Mouse (Mus musculus) left cerebral cortex, postnatal 25 days (tissue): ENCODE results near the gene Fnbp4. TPM values are rescaled to one million over a fixed set of nuclear protein-coding genes. Genes with fewer than 3 reads are reported as not detected.
A peak's percentile ranks its signal among the peaks of the same experiment; 100 is the strongest.

Experiments used
- DNase-seq, 2 experiments: peaks; one replicate each; pipeline ENCODE4 v3.0.0; 2022; ENCODE audit warnings: low spot score in 2 of 2, mixed read lengths in 1 of 2
- intact Hi-C: fragments of 180-260 bp; cut with DNase I; formaldehyde crosslinking; loops from one replicate; pipeline ENCODE4 v1.15.1; 2025
- total RNA-seq, 2 experiments: library from RNA; stranded (reverse); gene quantifications; 2 replicates each; pipeline ENCODE4 v1.2.3; 2021

The Fnbp4 gene
- 10 to 100 TPM; 50.3 to 52.0 TPM for total RNA-seq

- peak; percentile 98 to 100 for DNase-seq
- intact Hi-C loops = no loop called here
These were observed at the start of gene Fnbp4 for GRCm38 (mm10) chr2:90745053-90745678. Fnbp4 (plus strand) TSS chr2:90745370.

- intact Hi-C loops = loop anchor here (5.0 kb wide), 1 partner anchor 66 kb away; no protein-coding TSS in a partner anchor
- no peak for DNase-seq
These were observed 44.2 kb upstream of the Fnbp4 start for GRCm38 (mm10) chr2:90700943-90701342.

GRCm38 (mm10) chr2:90708548-90708947, 36.6 kb upstream of the Fnbp4 start:
- no peak for DNase-seq
- intact Hi-C loops = no loop called here

GRCm38 (mm10) chr2:90715555-90716092, 29.5 kb upstream of the Fnbp4 start:
- intact Hi-C loops = no loop called here
- DNase-seq = no peak

- intact Hi-C loops = no loop called here
- no peak for DNase-seq
These were observed 27.8 kb upstream of the Fnbp4 start for GRCm38 (mm10) chr2:90717366-90717765.

GRCm38 (mm10) chr2:90717948-90718347, 27.2 kb upstream of the Fnbp4 start:
- intact Hi-C loops = no loop called here
- DNase-seq = no peak

GRCm38 (mm10) chr2:90726818-90727217, 18.4 kb upstream of the Fnbp4 start:
- intact Hi-C loops = loop anchor here (5.0 kb wide), 1 partner anchor 40 kb away; no protein-coding TSS in a partner anchor
- no peak for DNase-seq

GRCm38 (mm10) chr2:90735326-90735725, 9.8 kb upstream of the Fnbp4 start:
- intact Hi-C loops = no loop called here
- no peak for DNase-seq

GRCm38 (mm10) chr2:90738801-90739200, 6.4 kb upstream of the Fnbp4 start:
- intact Hi-C loops = no loop called here
- no peak for DNase-seq

GRCm38 (mm10) chr2:90739327-90739726, 5.8 kb upstream of the Fnbp4 start:
- intact Hi-C loops = no loop called here
- no peak for DNase-seq

- intact Hi-C loops = no loop called here
These were observed 5.2 kb upstream of the Fnbp4 start for GRCm38 (mm10) chr2:90739921-90740320.

GRCm38 (mm10) chr2:90744285-90745052, 701 bp upstream of the Fnbp4 start:
- intact Hi-C loops = no loop called here
- no peak for DNase-seq

More at GRCm38 (mm10) chr2:90739921-90740320, 5.2 kb upstream of the Fnbp4 start:
- no peak for DNase-seq

GRCm38 (mm10) chr2:90745740-90746537, 769 bp downstream of the Fnbp4 start:
- intact Hi-C loops = no loop called here
- DNase-seq = no peak

GRCm38 (mm10) chr2:90746538-90746865, 1.3 kb downstream of the Fnbp4 start:
- intact Hi-C loops = no loop called here
- DNase-seq = no peak

- intact Hi-C loops = no loop called here
- DNase-seq = no peak
These were observed 2.0 kb downstream of the Fnbp4 start for GRCm38 (mm10) chr2:90747131-90747530.

GRCm38 (mm10) chr2:90749676-90750459, 4.7 kb downstream of the Fnbp4 start:
- intact Hi-C loops = no loop called here
- DNase-seq = no peak

GRCm38 (mm10) chr2:90753565-90753964, 8.4 kb downstream of the Fnbp4 start:
- no peak for DNase-seq
- intact Hi-C loops = no loop called here

- no peak for DNase-seq
- intact Hi-C loops = no loop called here
These were observed 9.0 kb downstream of the Fnbp4 start for GRCm38 (mm10) chr2:90754188-90754587.

GRCm38 (mm10) chr2:90765123-90765522, 20.0 kb downstream of the Fnbp4 start:
- intact Hi-C loops = loop anchor here (5.0 kb wide), 1 partner anchor 63 kb away; no protein-coding TSS in a partner anchor
- DNase-seq = no peak
